Mouse (Mus musculus): ENCODE results near the gene Rbfox3. TPM values are rescaled to one million over a fixed set of nuclear protein-coding genes. Genes with fewer than 3 reads are reported as not detected.

Rbfox3 gene
- polyA plus RNA-seq, 1 experiment: not detected

- H3K36me3 ChIP-seq (ENCODE audit: control insufficient read depth, insufficient read depth): no peaks in the 10 kb centered on the region
- peaks cover 78% of the 10 kb centered on the region for H3K27me3 ChIP-seq (ENCODE audit: control insufficient read depth, insufficient read depth, insufficient read length)
- H3ac ChIP-seq (ENCODE audit: control insufficient read depth, insufficient read length): no peak overlapping the region
- no peaks in the 10 kb centered on the region for H3K79me2 ChIP-seq (ENCODE audit: control insufficient read depth, insufficient read depth)
- TF ChIP-seq TCF3 (IDR thresholded peaks at IDR 0.05; ENCODE audit: insufficient read length, low read depth) (no peak), TCF12 (IDR thresholded peaks at IDR 0.05; ENCODE audit: insufficient read depth, poor library complexity, severe bottlenecking) (no peak), POLR2A (IDR thresholded peaks at IDR 0.05; ENCODE audit: insufficient read length, low read depth) (no peak)
- H3K4me3 ChIP-seq: no peak overlapping the region
- no peak overlapping the region for H3K4me2 ChIP-seq (ENCODE audit: low read depth)
Observed at GRCm38 (mm10) chr11:118909814-118910201, 1.6 kb downstream of the Rbfox3 start.

GRCm38 (mm10) chr11:118908981-118909813, 2.2 kb downstream of the Rbfox3 start:
- Histone ChIP-seq H3K79me2 (ENCODE audit: control insufficient read depth, insufficient read depth) (no peaks in the 10 kb centered on the region), H3K4me2 (ENCODE audit: low read depth) (no peak overlapping the region), H3ac (ENCODE audit: control insufficient read depth, insufficient read length) (no peak overlapping the region), H3K4me3 (no peak overlapping the region), H3K36me3 (ENCODE audit: control insufficient read depth, insufficient read depth) (no peaks in the 10 kb centered on the region), H3K27me3 (ENCODE audit: control insufficient read depth, insufficient read depth, insufficient read length) (peaks cover 79% of the 10 kb centered on the region)
- no peak for TF ChIP-seq MYOD1 (IDR thresholded peaks at IDR 0.05; ENCODE audit: control insufficient read depth in 1 of 3, insufficient read length in 2 of 3, low read depth in 2 of 3)
- no peak for TF ChIP-seq MAX (IDR thresholded peaks at IDR 0.05; ENCODE audit: low read depth)
- TF ChIP-seq POLR2AphosphoS2 (IDR thresholded peaks at IDR 0.05; ENCODE audit: insufficient read length, low read depth): no peak
- TF ChIP-seq E2F4 (IDR thresholded peaks at IDR 0.05; ENCODE audit: insufficient read depth): no peak
- TF ChIP-seq TCF3 (IDR thresholded peaks at IDR 0.05; ENCODE audit: insufficient read length, low read depth): no peak
- TF ChIP-seq USF1 (IDR thresholded peaks at IDR 0.05; ENCODE audit: low read depth): no peak
- no peak for TF ChIP-seq SRF (IDR thresholded peaks at IDR 0.05; ENCODE audit: control insufficient read depth, insufficient read length, low read depth)
- no peak for TF ChIP-seq MYOG (IDR thresholded peaks at IDR 0.05; ENCODE audit: control insufficient read depth in 1 of 3, insufficient read depth in 1 of 3, insufficient read length in 2 of 3, low read depth in 2 of 3)
- TF ChIP-seq CEBPB (IDR thresholded peaks at IDR 0.05; ENCODE audit: insufficient read depth, poor library complexity, severe bottlenecking): no peak
- TF ChIP-seq REST (IDR thresholded peaks at IDR 0.05; ENCODE audit: insufficient read depth, insufficient read length): no peak
- TF ChIP-seq TCF12 (IDR thresholded peaks at IDR 0.05; ENCODE audit: insufficient read depth, poor library complexity, severe bottlenecking): no peak
- no peak for TF ChIP-seq POLR2A (IDR thresholded peaks at IDR 0.05; ENCODE audit: insufficient read length, low read depth)

GRCm38 (mm10) chr11:118908431-118908980, 2.9 kb downstream of the Rbfox3 start:
- Histone ChIP-seq H3K4me2 (ENCODE audit: low read depth) (no peak overlapping the region), H3K27me3 (ENCODE audit: control insufficient read depth, insufficient read depth, insufficient read length) (peaks cover 86% of the 10 kb centered on the region), H3K36me3 (ENCODE audit: control insufficient read depth, insufficient read depth) (no peaks in the 10 kb centered on the region), H3ac (ENCODE audit: control insufficient read depth, insufficient read length) (no peak overlapping the region), H3K79me2 (ENCODE audit: control insufficient read depth, insufficient read depth) (no peaks in the 10 kb centered on the region), H3K4me3 (no peak overlapping the region)
- TF ChIP-seq E2F4 (IDR thresholded peaks at IDR 0.05; ENCODE audit: insufficient read depth) (no peak), SRF (IDR thresholded peaks at IDR 0.05; ENCODE audit: control insufficient read depth, insufficient read length, low read depth) (no peak), TCF12 (IDR thresholded peaks at IDR 0.05; ENCODE audit: insufficient read depth, poor library complexity, severe bottlenecking) (no peak)

GRCm38 (mm10) chr11:118907471-118908401, 3.7 kb downstream of the Rbfox3 start:
- Histone ChIP-seq H3K4me3 (no peak overlapping the region), H3K36me3 (ENCODE audit: control insufficient read depth, insufficient read depth) (no peaks in the 10 kb centered on the region), H3K79me2 (ENCODE audit: control insufficient read depth, insufficient read depth) (no peaks in the 10 kb centered on the region), H3K27me3 (ENCODE audit: control insufficient read depth, insufficient read depth, insufficient read length) (peaks cover 92% of the 10 kb centered on the region), H3K4me2 (ENCODE audit: low read depth) (no peak overlapping the region), H3ac (ENCODE audit: control insufficient read depth, insufficient read length) (no peak overlapping the region)
- no peak for TF ChIP-seq SRF (IDR thresholded peaks at IDR 0.05; ENCODE audit: control insufficient read depth, insufficient read length, low read depth)
- no peak for TF ChIP-seq MAX (IDR thresholded peaks at IDR 0.05; ENCODE audit: low read depth)

GRCm38 (mm10) chr11:118906824-118907470, 4.5 kb downstream of the Rbfox3 start:
- Histone ChIP-seq H3K36me3 (ENCODE audit: control insufficient read depth, insufficient read depth) (no peaks in the 10 kb centered on the region), H3ac (ENCODE audit: control insufficient read depth, insufficient read length) (no peak overlapping the region), H3K4me2 (ENCODE audit: low read depth) (no peak overlapping the region), H3K27me3 (ENCODE audit: control insufficient read depth, insufficient read depth, insufficient read length) (peaks cover 90% of the 10 kb centered on the region), H3K79me2 (ENCODE audit: control insufficient read depth, insufficient read depth) (no peaks in the 10 kb centered on the region), H3K4me3 (no peak overlapping the region)
- TF ChIP-seq MAX (IDR thresholded peaks at IDR 0.05; ENCODE audit: low read depth) (no peak), REST (IDR thresholded peaks at IDR 0.05; ENCODE audit: insufficient read depth, insufficient read length) (no peak), POLR2AphosphoS2 (IDR thresholded peaks at IDR 0.05; ENCODE audit: insufficient read length, low read depth) (no peak), SRF (IDR thresholded peaks at IDR 0.05; ENCODE audit: control insufficient read depth, insufficient read length, low read depth) (no peak), TCF3 (IDR thresholded peaks at IDR 0.05; ENCODE audit: insufficient read length, low read depth) (no peak), E2F4 (IDR thresholded peaks at IDR 0.05; ENCODE audit: insufficient read depth) (no peak), CEBPB (IDR thresholded peaks at IDR 0.05; ENCODE audit: insufficient read depth, poor library complexity, severe bottlenecking) (no peak), POLR2A (IDR thresholded peaks at IDR 0.05; ENCODE audit: insufficient read length, low read depth) (no peak), MYOD1 (IDR thresholded peaks at IDR 0.05; ENCODE audit: control insufficient read depth in 1 of 3, insufficient read length in 2 of 3, low read depth in 2 of 3) (no peak), USF1 (IDR thresholded peaks at IDR 0.05; ENCODE audit: low read depth) (no peak), TCF12 (IDR thresholded peaks at IDR 0.05; ENCODE audit: insufficient read depth, poor library complexity, severe bottlenecking) (no peak), MYOG (IDR thresholded peaks at IDR 0.05; ENCODE audit: control insufficient read depth in 1 of 3, insufficient read depth in 1 of 3, insufficient read length in 2 of 3, low read depth in 2 of 3) (no peak)

All from myocyte (in vitro differentiated cells).